Mouse (Mus musculus): Measurements from ENCODE around the gene Pxmp2. TPM values are rescaled to one million over a fixed set of nuclear protein-coding genes. Genes with fewer than 3 reads are reported as not detected.

Gene Pxmp2
- polyA plus RNA-seq, 1 experiment from 2014 or later, result 1.5 TPM

DNA sequence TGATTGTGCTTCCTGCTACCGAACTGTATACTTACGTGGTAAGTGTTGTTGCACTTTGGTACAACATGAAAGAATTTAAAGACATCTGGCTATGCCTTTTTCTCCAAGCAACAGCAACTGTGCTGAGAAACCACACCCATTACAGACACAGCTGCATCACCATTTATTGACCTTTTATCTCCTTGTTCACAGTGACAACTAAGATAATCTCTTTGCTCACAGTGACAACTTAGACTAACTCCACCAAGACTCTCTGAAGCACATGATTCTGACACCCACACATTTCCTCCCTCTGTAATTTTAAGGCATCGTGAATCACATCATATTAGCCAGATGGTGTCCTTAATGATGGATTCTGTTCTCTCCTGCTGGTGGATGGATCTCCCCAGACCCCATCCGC, 11.8 kb downstream of the Pxmp2 start:
- WGBS (ENCODE audit: missing documents), result 96% methylated on average over 4 of the region's 4 CpGs
- Histone ChIP-seq H3K27ac (no peak overlapping the region), H3K79me2 (ENCODE audit: inconsistent target) (peaks cover 3% of the 10 kb centered on the region), H3K4me3 (ENCODE audit: inconsistent target) (no peak overlapping the region), H3K36me3 (ENCODE audit: inconsistent target) (no peaks in the 10 kb centered on the region)

DNA sequence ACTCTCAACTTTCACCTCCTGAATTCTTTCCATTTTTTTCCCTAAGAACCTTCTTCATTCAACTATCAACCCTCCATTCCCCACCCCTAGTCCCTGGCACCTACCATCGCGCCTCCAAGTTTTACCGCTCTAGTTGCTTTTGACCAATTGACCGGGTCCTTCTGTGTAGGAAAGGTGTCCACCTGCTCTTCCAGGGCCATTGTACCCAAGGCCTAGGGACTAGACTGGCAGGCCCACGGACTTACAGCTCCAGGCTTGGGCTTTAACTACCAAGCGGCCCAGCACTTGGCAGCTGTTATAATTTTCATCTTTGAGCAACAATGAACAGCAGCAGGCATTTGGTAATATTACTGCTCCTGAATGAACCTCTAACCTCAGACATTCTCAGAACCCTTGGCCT, 15.7 kb downstream of the Pxmp2 start:
- Histone ChIP-seq H3K4me3 (ENCODE audit: inconsistent target) (no peak overlapping the region), H3K79me2 (ENCODE audit: inconsistent target) (peaks cover 35% of the 10 kb centered on the region), H3K36me3 (ENCODE audit: inconsistent target) (peaks cover 4% of the 10 kb centered on the region; the same call in 1 of the 2 replicates), H3K27ac (no peak overlapping the region)
- 100% methylated on average over 4 of the region's 6 CpGs for WGBS (ENCODE audit: missing documents)

DNA sequence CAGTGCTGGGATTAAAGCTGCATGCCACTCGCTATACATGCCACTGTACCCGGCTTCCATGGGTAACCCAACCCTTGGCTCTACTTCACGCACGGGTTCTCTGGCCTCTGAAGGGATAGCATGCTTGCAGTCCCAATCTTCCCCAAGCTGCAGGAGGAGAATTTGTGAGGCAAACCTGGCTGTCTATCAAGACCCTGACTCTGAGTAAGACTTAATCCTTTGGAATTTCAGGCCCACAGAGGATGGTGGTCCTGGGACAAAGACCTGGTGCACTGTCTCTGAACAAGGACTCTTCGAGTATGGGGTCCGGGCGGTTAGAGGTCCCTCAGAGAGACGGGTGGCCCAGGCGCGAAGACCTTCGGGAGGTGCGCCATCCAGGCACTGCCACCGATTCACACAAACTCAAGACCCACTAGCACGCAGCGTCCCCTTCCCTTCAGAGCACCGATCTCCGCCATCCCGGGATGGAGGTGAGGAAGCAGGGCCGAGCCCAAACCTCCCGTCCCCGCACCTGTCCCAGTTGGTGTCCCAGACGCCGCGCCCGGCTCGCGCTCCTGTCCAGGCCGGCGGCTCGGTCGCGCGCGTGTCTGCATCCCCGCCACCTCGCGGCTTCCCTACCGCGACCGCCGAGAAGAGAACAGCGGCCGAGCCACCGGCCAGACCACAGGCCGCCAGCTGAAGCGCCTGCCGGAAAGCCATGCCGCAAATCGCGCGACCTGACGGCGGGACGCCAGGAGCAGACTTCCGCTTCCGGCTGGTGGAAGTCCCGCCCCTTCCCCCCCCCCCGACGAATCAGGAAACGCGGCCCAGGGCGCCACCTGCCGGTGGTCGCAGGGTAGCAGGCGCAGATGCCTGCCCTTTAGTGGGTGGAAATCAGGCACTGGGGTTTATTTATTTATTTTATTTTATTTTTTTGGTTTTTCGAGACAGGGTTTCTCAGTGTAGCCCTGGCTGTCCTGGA, 16.6 kb downstream of the Pxmp2 start, which contains the start of gene Pgam5:
Pgam5 (minus strand) TSS at position 773 of the 961 bp plus-strand sequence.
- H3K79me2 ChIP-seq (ENCODE audit: inconsistent target), result peaks cover 35% of the 10 kb centered on the region
- H3K4me3 ChIP-seq (ENCODE audit: inconsistent target), result peak within 1 kb of the TSS; percentile 91
- WGBS (ENCODE audit: missing documents), result 3% methylated on average over 61 of the region's 66 CpGs
- peak within 1 kb of the TSS; percentile 24; the same call in 1 of the 2 replicates for H3K27ac ChIP-seq
- peaks cover 12% of the 10 kb centered on the region; the same call in 1 of the 2 replicates for H3K36me3 ChIP-seq (ENCODE audit: inconsistent target)

DNA sequence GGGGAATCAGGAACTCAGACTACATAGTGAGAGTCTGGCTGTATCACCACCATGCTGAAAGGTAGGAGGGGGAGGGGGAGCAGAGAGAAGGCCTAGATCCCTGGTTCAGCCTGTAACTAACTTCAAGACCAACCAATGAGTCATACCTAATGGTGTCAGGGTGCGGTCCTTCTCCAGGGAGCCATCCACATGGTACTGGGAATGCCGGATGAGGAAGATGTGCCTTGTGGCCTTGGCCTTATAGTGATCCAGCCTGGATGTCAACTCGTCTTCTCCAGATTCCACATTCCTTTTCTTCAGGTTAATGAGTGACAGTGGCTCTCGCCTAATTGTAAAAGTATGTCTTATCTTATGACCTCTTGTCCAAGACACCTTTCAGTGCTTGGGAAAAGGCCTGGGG, 19.0 kb downstream of the Pxmp2 start:
- no peak overlapping the region for H3K27ac ChIP-seq

DNA sequence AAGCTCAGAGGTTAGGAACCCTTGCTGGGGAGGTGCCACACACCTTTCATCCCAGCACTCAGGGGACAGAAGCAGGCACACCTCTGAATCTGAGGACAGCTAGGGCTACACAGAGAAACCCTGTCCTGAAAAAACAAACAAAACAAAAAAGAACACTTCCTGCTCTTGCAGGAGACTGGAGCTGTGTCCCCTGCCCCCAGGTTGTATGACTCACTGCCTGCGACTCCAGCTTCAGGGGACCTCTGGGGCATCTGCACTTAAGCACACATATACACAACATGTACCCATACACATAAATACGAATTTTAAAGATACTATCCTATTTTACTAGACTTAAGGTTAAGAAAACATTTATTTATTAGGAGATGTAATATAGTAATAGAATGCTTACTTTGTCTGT, 41.9 kb downstream of the Pxmp2 start:
- peaks cover 87% of the 10 kb centered on the region for H3K36me3 ChIP-seq (ENCODE audit: inconsistent target)
- H3K79me2 ChIP-seq (ENCODE audit: inconsistent target), result no peaks in the 10 kb centered on the region; the same call in 1 of the 2 replicates
- H3K4me3 ChIP-seq (ENCODE audit: inconsistent target), result no peak overlapping the region
- 91% methylated on average over 2 of the region's 2 CpGs for whole genome bisulfite sequencing (ENCODE audit: missing documents)
- H3K27ac ChIP-seq, result no peak overlapping the region

More for the DNA sequence above, 19.0 kb downstream of the Pxmp2 start:
- peaks cover 35% of the 10 kb centered on the region for H3K79me2 ChIP-seq (ENCODE audit: inconsistent target)
- 95% methylated on average over 4 of the region's 4 CpGs for WGBS (ENCODE audit: missing documents)
- no peak overlapping the region for H3K4me3 ChIP-seq (ENCODE audit: inconsistent target)
- peaks cover 13% of the 10 kb centered on the region; the same call in 1 of the 2 replicates for H3K36me3 ChIP-seq (ENCODE audit: inconsistent target)

DNA sequence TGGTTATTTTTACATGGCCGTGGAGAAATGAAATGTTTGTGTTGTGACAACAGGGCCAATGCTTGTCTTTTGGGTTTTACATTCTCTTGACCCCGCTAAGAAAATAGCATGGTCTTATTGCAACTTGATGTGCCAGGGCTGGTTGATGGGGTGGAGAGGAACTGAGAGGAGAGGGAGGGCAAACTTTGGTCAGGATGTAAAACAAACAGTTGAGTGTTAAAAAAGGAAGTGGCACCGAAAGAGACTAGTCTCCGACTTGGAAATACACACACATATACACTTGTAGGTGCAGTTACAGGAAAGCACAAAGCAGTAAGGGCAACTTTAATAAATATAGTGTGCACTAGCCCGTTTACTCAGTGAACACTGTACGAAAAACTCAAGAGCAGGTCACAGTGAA, 53.6 kb downstream of the Pxmp2 start:
- Histone ChIP-seq H3K79me2 (ENCODE audit: inconsistent target) (peaks cover 51% of the 10 kb centered on the region), H3K4me3 (ENCODE audit: inconsistent target) (peak overlapping the region; percentile 72), H3K36me3 (ENCODE audit: inconsistent target) (peaks cover 30% of the 10 kb centered on the region), H3K27ac (peak overlapping the region; percentile 46)
- WGBS (ENCODE audit: missing documents), result 0% methylated on average over 6 of the region's 6 CpGs

DNA sequence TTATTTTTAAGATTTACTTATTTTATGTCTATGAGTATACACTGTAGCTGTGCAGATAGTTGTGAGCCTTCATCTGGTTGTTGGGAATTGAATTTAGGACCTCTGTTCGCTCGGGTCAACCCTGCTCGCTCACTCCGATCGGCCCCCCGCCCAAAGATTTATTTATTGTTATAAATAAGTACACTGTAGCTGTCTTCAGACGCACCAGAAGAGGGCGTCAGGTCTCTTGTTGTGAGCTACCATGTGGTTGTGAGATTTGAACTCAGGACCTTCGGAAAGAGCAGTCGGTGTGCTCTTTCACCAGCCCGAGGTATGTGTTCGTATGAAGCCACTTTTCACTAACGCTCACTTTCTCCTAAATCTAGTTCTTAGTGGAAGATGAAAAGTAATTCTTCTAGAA, 54.3 kb downstream of the Pxmp2 start:
- 29% methylated on average over 13 of the region's 13 CpGs for WGBS (ENCODE audit: missing documents)

DNA sequence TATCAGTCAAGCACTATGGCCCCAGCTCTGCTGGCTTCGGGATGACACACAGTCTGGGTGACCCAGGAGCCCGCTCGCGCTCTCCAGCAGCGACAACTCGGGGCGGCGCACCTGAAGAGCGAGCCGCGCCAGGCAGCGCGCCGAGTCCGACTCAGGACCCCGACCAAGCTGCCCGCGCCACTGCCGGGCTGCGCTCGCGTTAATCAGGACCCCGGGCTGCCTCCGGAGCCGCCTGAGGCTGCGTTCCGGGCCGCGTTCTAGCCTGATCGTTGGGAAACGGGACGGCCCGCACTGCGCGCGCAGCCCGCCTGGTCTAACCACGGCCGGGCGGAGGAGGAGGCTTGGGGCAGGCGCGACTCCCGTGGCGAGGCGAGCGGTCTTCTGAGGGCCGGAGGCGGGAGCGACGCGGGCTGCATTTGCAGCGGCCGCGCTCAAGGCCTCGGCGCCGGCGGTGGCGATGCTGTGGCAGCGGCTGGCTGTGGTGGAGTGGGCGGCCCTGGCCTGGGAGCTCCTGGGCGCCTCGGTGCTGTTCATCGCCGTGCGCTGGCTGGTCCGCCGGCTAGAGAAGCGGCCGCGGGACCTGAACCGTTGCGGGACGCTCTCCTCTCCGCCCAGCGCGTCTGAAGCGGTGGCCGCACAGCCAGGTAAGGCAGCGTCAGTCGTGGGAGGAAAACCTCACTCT, 55.1 kb downstream of the Pxmp2 start, which contains the start of gene Ankle2:
Ankle2 (plus strand) TSS at position 225 of the 682 bp plus-strand sequence.
- Histone ChIP-seq H3K36me3 (ENCODE audit: inconsistent target) (peaks cover 28% of the 10 kb centered on the region), H3K27ac (peak within 1 kb of the TSS; percentile 46), H3K79me2 (ENCODE audit: inconsistent target) (peaks cover 44% of the 10 kb centered on the region), H3K4me3 (ENCODE audit: inconsistent target) (peak within 1 kb of the TSS; percentile 72)
- WGBS (ENCODE audit: missing documents), result 2% methylated on average over 79 of the region's 81 CpGs

More for the DNA sequence above, 54.3 kb downstream of the Pxmp2 start:
- peak overlapping the region; percentile 46 for H3K27ac ChIP-seq
- peaks cover 51% of the 10 kb centered on the region for H3K79me2 ChIP-seq (ENCODE audit: inconsistent target)
- H3K36me3 ChIP-seq (ENCODE audit: inconsistent target), result peaks cover 30% of the 10 kb centered on the region
- peak overlapping the region; percentile 72 for H3K4me3 ChIP-seq (ENCODE audit: inconsistent target)

DNA sequence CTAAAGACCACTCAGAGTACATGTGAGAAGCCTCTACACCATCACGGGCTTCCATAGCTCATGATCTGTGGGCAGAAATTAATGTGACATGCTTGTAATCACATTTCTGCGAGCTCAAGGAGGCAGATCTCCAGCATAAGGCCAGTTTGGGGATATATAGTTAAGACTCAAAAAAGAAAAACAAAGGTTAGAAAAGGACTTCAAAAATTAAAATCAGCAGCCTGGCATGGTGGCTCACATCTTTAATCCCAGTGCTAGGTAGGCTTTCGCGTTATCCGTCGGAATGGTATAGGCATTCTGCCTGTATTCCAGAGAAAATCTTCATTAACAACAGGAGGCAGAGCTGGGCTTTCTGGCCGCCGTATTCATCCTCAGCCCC, 55.6 kb downstream of the Pxmp2 start:
- Histone ChIP-seq H3K79me2 (ENCODE audit: inconsistent target) (peaks cover 39% of the 10 kb centered on the region), H3K27ac (peak overlapping the region; percentile 37; the same call in 1 of the 2 replicates), H3K4me3 (ENCODE audit: inconsistent target) (peak overlapping the region; percentile 72), H3K36me3 (ENCODE audit: inconsistent target) (peaks cover 28% of the 10 kb centered on the region)
- 6% methylated on average over 8 of the region's 8 CpGs for WGBS (ENCODE audit: missing documents)

DNA sequence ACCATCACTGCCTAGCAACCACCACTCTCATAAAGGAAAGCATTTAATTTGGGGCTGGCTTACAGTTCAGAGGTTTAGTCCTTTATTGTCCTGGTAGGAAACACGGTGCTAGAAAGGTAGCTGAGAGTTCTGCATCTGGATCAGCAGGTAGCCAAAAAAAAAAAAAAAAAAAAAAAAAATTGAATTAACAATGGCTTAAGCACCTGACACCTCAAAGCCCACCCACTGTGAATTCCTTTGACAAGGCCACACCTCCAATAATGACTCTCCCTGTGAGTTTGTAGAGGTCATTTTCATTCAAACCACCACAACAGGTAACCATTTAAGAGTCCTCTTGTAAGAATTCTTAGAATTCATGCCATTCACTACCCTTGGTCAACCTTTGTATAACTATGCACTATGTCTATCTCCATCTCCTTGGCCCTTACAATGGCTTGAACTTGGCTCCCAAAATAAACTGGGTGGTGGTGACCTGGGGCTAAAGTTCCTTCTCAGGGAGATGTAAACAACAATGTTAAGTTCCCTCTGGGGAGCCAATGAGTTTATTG, 58.6 kb downstream of the Pxmp2 start:
- H3K4me3 ChIP-seq (ENCODE audit: inconsistent target), result no peak overlapping the region
- peaks cover 9% of the 10 kb centered on the region; the same call in 1 of the 2 replicates for H3K79me2 ChIP-seq (ENCODE audit: inconsistent target)
- no CpG with 5 or more reads among the region's 1 CpGs for WGBS (ENCODE audit: missing documents)
- H3K27ac ChIP-seq, result no peak overlapping the region
- peaks cover 40% of the 10 kb centered on the region for H3K36me3 ChIP-seq (ENCODE audit: inconsistent target)

DNA sequence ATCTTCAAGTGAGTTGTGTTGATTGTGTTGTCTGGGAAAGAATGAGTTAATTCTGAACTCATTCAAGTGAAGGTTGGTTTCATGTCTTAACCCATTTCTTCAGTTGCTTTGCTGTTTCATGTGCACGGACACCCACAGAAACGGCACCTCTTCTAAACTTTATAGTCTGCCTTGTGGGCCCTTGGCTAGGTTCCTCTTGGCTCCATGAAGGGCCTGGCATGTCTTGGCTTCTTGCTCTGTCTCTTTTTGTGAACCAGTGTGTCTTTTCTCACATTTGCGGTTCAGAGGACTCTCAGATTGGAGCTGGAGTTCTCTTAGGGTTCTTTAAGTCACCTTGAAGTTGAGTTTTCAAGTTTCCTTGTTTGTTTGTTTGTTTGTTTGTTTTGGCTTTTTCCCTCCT, 60.9 kb downstream of the Pxmp2 start:
- WGBS (ENCODE audit: missing documents), result 88% methylated on average over 3 of the region's 3 CpGs
- Histone ChIP-seq H3K36me3 (ENCODE audit: inconsistent target) (peaks cover 64% of the 10 kb centered on the region), H3K4me3 (ENCODE audit: inconsistent target) (no peak overlapping the region), H3K27ac (no peak overlapping the region), H3K79me2 (ENCODE audit: inconsistent target) (no peaks in the 10 kb centered on the region)

Other genes with a start within 250 kb of the Pxmp2 start
- gene Gm17655, start 213.7 kb downstream of the Pxmp2 start, polyA plus RNA-seq (2018), result 3.1 to 5.1 TPM (median 3.1 TPM) in 3 replicates
- 0.06 to 0.51 TPM (median 0.10 TPM) in 3 replicates for gene Gm35315, start 191.8 kb downstream of the Pxmp2 start, polyA plus RNA-seq (2018)
- 0.06 to 0.07 TPM in 2 of 3 replicates, not detected in the other for gene Plcxd1, start 186.2 kb downstream of the Pxmp2 start, polyA plus RNA-seq (2018)
- gene Gtpbp6, start 178.0 kb downstream of the Pxmp2 start, polyA plus RNA-seq (2018), result 5.6 to 22.4 TPM (median 15.8 TPM) in 3 replicates
- gene Zfp605, start 176.1 kb downstream of the Pxmp2 start, polyA plus RNA-seq (2018), result 2.0 to 5.7 TPM (median 2.3 TPM) in 3 replicates
- gene Chfr, start 150.3 kb downstream of the Pxmp2 start, polyA plus RNA-seq (2018), result 26.2 to 38.4 TPM (median 30.9 TPM) in 3 replicates
- 22.1 to 29.2 TPM (median 23.3 TPM) in 3 replicates for gene Golga3, start 109.5 kb downstream of the Pxmp2 start, polyA plus RNA-seq (2018)
- gene Ankle2, start 55.2 kb downstream of the Pxmp2 start, polyA plus RNA-seq (2018), result 22.8 to 37.6 TPM (median 32.0 TPM) in 3 replicates
- gene Pgam5, start 16.3 kb downstream of the Pxmp2 start, polyA plus RNA-seq (2018), result 13.1 to 37.7 TPM (median 18.8 TPM) in 3 replicates
- 0.57 to 14.9 TPM (median 4.5 TPM) in 3 replicates for gene Pole, start 120 bp upstream of the Pxmp2 start, polyA plus RNA-seq (2018)
- not detected in 3 replicates for gene P2rx2, start 57.0 kb upstream of the Pxmp2 start, polyA plus RNA-seq (2018)
- gene Lrcol1, start 58.5 kb upstream of the Pxmp2 start, polyA plus RNA-seq (2018), result not detected in 3 replicates
- 10.0 to 18.7 TPM (median 11.8 TPM) in 3 replicates for gene Fbrsl1, start 162.3 kb upstream of the Pxmp2 start, polyA plus RNA-seq (2018)

Measured in macrophage (primary cell).